Mouse (Mus musculus): ENCODE results near the gene Cryzl1. TPM values are rescaled to one million over a fixed set of nuclear protein-coding genes. Genes with fewer than 3 reads are reported as not detected.

The Cryzl1 gene
- polyA plus RNA-seq, 1 experiment from 2014 or later = 71.2 TPM

- Histone ChIP-seq H3K4me3 (no peak overlapping the region), H3K27me3 (ENCODE audit: low read depth, poor library complexity, severe bottlenecking) (no peaks in the 10 kb centered on the region), H3K27ac (replicated peaks) (no peak overlapping the region), H3K4me1 (peaks cover 65% of the 10 kb centered on the region), H3K9me3 (replicated peaks) (no peaks in the 10 kb centered on the region), H3K36me3 (no peaks in the 10 kb centered on the region)
- no peak for DNase-seq (ENCODE audit: low spot score)
- WGBS = 69% methylated on average over 5 of the region's 5 CpGs
Observed at GRCm38 (mm10) chr16:91734771-91735170, 6.0 kb upstream of the Cryzl1 start.

GRCm38 (mm10) chr16:91732816-91733215 is 4.0 kb upstream of the Cryzl1 start:
- Histone ChIP-seq H3K27me3 (ENCODE audit: low read depth, poor library complexity, severe bottlenecking) (no peaks in the 10 kb centered on the region), H3K4me3 (no peak overlapping the region), H3K36me3 (no peaks in the 10 kb centered on the region), H3K27ac (replicated peaks) (no peak overlapping the region), H3K4me1 (peaks cover 62% of the 10 kb centered on the region), H3K9me3 (replicated peaks) (no peaks in the 10 kb centered on the region)
- no peak for DNase-seq (ENCODE audit: low spot score)
- WGBS = 80% methylated on average over 2 of the region's 2 CpGs

DNA sequence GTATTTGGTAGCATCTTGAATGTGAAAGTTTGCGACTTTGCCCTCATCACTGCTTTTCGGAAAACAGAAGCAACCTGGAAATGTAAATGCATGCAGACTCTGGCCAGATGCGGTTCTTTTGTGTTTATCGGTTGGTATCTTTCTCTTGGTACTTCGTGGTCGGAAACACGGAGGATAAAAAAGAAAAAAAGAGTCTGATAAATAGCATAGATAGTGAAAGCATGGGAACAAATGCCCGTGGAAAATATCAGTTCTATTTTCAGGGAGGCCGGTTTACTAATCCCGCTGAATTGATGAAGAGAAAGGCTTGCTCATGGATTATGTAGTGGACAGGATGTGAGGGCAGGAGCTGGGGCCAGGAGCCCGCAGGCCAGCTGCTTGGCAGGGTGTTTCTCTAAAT is 1.7 kb upstream of the Cryzl1 start:
- H3K36me3 ChIP-seq = no peaks in the 10 kb centered on the region
- no peaks in the 10 kb centered on the region for H3K27me3 ChIP-seq (ENCODE audit: low read depth, poor library complexity, severe bottlenecking)
- peak overlapping the region; percentile 92 for H3K4me3 ChIP-seq
- H3K27ac ChIP-seq (replicated peaks) = peak overlapping the region; percentile 97
- no peaks in the 10 kb centered on the region for H3K9me3 ChIP-seq (replicated peaks)
- DNase-seq (ENCODE audit: low spot score) = peak; percentile 28
- under 1% methylated on average over 11 of the region's 11 CpGs for whole genome bisulfite sequencing
- peaks cover 51% of the 10 kb centered on the region for H3K4me1 ChIP-seq

DNA sequence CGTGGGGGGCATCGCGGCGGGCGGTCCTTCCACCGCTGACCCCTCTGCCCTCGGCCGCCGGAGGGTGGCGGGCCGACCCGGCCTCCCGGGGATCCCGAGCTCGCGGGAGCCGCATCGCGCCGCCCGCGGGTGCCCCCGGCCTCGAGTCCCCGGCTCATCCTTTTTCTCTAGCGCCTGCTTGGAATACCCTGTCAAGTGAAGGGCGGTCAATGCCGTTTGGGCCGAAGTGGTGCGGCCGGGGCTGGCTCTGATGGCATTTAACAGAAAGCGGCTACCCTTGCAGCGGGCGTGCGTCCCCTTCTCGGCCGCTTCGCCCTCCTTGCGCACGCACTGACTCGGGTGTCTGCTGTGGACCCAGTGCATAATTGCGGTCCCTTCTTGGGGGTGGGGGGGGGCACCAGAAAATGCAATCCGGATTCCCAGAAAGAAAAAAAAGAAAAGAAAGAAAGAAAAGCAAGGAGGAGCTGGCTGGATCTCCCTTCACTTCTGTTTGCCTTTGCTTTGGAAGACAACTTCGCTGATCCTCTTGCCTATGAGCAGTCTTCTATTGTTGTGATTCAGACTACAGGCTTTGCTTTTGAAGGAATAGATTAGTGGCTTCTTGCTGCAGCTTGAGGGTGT is 1.2 kb upstream of the Cryzl1 start:
- Histone ChIP-seq H3K27me3 (ENCODE audit: low read depth, poor library complexity, severe bottlenecking) (no peaks in the 10 kb centered on the region), H3K27ac (replicated peaks) (peak overlapping the region; percentile 97), H3K36me3 (no peaks in the 10 kb centered on the region), H3K4me1 (peaks cover 47% of the 10 kb centered on the region), H3K4me3 (peak overlapping the region; percentile 92), H3K9me3 (replicated peaks) (no peaks in the 10 kb centered on the region)
- under 1% methylated on average over 43 of the region's 44 CpGs for WGBS
- DNase-seq (ENCODE audit: low spot score) = peak; percentile 70

DNA sequence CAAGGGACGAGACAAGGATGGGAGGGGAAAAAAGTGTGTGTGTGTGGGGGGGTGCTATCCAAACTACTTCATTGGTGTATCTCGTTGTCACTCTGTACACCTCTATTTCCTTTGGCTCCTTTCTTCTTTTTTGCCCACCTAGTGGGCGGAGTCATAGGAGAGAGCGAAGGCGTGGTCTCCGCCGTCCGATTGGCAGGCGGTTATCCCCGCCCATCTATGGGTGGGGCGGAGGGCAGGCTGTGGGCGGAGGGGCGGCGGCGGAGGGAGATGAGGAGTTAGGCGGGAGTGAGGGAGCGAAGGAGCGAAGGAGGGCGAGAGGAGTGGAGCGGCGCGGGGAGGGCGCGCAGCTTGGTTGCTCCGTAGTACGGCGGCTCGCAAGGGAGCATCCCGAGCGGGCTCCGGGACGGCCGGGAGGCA is 299 bp upstream of the Cryzl1 start, which contains the start of gene Itsn1:
Gene Itsn1, plus strand, starts transcription at position 216 of the 417 bp plus-strand sequence.
- Histone ChIP-seq H3K4me3 (peak within 1 kb of the TSS; percentile 92), H3K27ac (replicated peaks) (peak within 1 kb of the TSS; percentile 97), H3K36me3 (0 out of 2 replicates have a peak, but pooled peaks cover 7% of the 10 kb centered on the region), H3K9me3 (replicated peaks) (no peaks in the 10 kb centered on the region), H3K27me3 (ENCODE audit: low read depth, poor library complexity, severe bottlenecking) (no peaks in the 10 kb centered on the region), H3K4me1 (peaks cover 38% of the 10 kb centered on the region)
- WGBS = 0% methylated on average over 33 of the region's 33 CpGs
- DNase-seq (ENCODE audit: low spot score) = peak; percentile 99

DNA sequence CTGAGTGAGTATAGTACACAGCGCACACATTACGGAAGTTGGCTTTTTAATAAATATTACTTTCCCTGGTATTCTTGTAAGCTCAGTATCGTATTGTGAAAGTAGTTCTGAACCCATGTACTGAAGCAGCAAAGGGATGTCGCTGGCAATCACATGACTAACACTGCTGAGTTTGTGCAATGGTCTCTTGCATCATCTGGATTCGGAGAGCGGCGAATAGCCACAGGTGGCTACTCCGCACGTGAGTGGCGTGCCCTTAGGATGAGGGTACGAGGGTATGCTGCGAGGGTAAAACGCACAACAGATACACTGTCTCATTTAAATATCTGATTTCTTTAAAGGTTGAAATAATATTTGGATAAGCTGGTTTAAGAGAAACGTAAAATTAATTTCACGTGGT is 1.3 kb downstream of the Cryzl1 start:
- DNase-seq (ENCODE audit: low spot score) = no peak
- 90% methylated on average over 15 of the region's 15 CpGs for WGBS
- Histone ChIP-seq H3K9me3 (replicated peaks) (no peaks in the 10 kb centered on the region), H3K4me3 (peak overlapping the region; percentile 92), H3K27ac (replicated peaks) (no peak overlapping the region; the same call in 1 of the 2 replicates), H3K27me3 (ENCODE audit: low read depth, poor library complexity, severe bottlenecking) (no peaks in the 10 kb centered on the region), H3K36me3 (0 out of 2 replicates have a peak, but pooled peaks cover 9% of the 10 kb centered on the region), H3K4me1 (peaks cover 34% of the 10 kb centered on the region)

GRCm38 (mm10) chr16:91724247-91724646 is 4.5 kb downstream of the Cryzl1 start:
- WGBS = 43% methylated on average over 3 of the region's 3 CpGs

DNA sequence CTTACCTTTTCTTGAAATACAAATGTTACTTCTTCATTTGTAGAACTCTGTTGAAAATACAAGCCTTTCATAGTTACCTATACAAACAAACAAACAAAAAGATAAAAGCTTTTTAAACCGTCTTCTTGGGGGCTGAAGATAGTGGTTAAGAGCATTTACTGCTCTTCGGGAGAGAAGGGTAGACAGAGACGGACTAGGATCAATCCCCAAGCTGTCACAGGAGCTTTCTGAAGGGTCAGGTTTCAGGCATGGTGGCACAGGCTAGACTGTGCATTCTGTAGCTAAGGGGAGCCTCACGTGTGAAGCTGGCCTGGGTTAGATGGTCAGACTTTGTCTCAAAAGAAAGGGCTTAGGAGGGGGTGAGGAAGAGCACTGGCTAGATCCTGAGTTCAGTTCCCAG is 11.4 kb downstream of the Cryzl1 start:
- no peak for DNase-seq (ENCODE audit: low spot score)
- 86% methylated on average over 4 of the region's 4 CpGs for WGBS
- Histone ChIP-seq H3K4me3 (no peak overlapping the region), H3K4me1 (peaks cover under 1% of the 10 kb centered on the region; the same call in 1 of the 2 replicates), H3K36me3 (peaks cover 84% of the 10 kb centered on the region), H3K27ac (replicated peaks) (no peak overlapping the region), H3K9me3 (replicated peaks) (no peaks in the 10 kb centered on the region), H3K27me3 (ENCODE audit: low read depth, poor library complexity, severe bottlenecking) (no peaks in the 10 kb centered on the region)

More at GRCm38 (mm10) chr16:91724247-91724646, 4.5 kb downstream of the Cryzl1 start:
- Histone ChIP-seq H3K4me3 (no peak overlapping the region), H3K9me3 (replicated peaks) (no peaks in the 10 kb centered on the region), H3K27ac (replicated peaks) (no peak overlapping the region), H3K4me1 (peaks cover 16% of the 10 kb centered on the region), H3K27me3 (ENCODE audit: low read depth, poor library complexity, severe bottlenecking) (no peaks in the 10 kb centered on the region), H3K36me3 (peaks cover 35% of the 10 kb centered on the region)
- DNase-seq (ENCODE audit: low spot score) = peak; percentile 44

GRCm38 (mm10) chr16:91716927-91717349 is 11.8 kb downstream of the Cryzl1 start:
- no peaks in the 10 kb centered on the region for H3K9me3 ChIP-seq (replicated peaks)
- 84% methylated on average over 11 of the region's 11 CpGs for WGBS
- no peak overlapping the region for H3K4me3 ChIP-seq
- peaks cover 86% of the 10 kb centered on the region for H3K36me3 ChIP-seq
- H3K27ac ChIP-seq (replicated peaks) = no peak overlapping the region
- no peaks in the 10 kb centered on the region for H3K4me1 ChIP-seq
- no peaks in the 10 kb centered on the region for H3K27me3 ChIP-seq (ENCODE audit: low read depth, poor library complexity, severe bottlenecking)
- no peak for DNase-seq (ENCODE audit: low spot score)

DNA sequence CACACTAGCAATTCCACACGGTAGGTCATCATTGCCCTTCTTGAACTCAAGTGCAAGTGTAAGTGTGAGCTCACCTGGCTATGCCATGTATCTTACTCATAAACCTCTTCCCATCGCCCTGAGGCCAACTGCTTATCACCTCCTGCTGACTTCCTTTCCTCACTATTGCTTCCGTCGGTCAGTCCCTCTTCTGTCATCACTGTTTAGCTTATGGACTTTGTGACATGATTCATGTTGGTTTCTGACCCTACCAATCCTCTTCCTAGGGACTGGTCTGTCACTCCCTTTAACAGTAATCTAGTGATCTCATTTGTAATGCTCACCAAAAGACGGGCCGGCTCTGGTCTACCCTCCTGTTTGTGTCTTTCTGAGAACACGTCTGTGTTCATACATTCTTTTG is 18.5 kb downstream of the Cryzl1 start:
- Histone ChIP-seq H3K36me3 (peaks cover 77% of the 10 kb centered on the region), H3K4me3 (no peak overlapping the region), H3K27ac (replicated peaks) (no peak overlapping the region), H3K27me3 (ENCODE audit: low read depth, poor library complexity, severe bottlenecking) (no peaks in the 10 kb centered on the region), H3K4me1 (no peaks in the 10 kb centered on the region), H3K9me3 (replicated peaks) (no peaks in the 10 kb centered on the region)
- DNase-seq (ENCODE audit: low spot score) = no peak
- 93% methylated on average over 7 of the region's 7 CpGs for WGBS

DNA sequence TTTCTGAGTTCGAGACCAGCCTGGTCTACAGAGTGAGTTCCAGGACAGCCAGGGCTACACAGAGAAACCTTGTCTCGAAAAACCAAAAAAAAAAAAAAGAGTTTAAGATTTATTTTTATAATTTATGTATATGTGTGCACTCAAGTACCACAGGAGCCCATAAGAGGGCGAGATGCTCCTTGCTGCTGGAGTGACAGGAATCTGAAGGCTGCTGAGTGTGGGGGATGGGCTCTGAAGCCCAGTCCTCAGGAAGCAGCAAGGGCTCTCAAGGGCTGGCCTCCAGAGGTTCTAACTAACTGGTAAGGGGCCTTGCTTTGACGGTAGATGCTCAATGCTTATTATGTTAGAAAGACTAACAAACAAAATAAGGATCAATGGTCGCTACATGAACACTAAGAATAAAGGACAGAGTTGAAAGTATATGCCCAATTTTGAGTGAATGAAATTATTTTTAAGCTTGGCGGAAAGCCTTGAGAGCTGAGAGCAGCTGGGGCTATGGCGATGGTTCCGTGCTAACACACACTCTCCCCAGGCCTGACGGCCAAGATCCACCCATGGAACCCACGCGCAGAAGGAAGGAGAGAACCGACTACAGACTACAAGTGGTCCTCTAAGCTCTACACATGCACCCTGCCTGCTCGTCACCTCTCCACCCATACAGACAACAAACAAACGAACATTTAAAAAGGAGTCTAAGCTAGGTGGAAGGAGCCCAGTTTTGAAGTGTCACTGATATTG is 24.0 kb downstream of the Cryzl1 start:
- peaks cover 5% of the 10 kb centered on the region; the same call in 1 of the 2 replicates for H3K4me1 ChIP-seq
- H3K4me3 ChIP-seq = no peak overlapping the region
- WGBS = 87% methylated on average over 14 of the region's 14 CpGs
- no peaks in the 10 kb centered on the region for H3K27me3 ChIP-seq (ENCODE audit: low read depth, poor library complexity, severe bottlenecking)
- H3K9me3 ChIP-seq (replicated peaks) = no peaks in the 10 kb centered on the region
- DNase-seq (ENCODE audit: low spot score) = no peak
- H3K36me3 ChIP-seq = peaks cover 79% of the 10 kb centered on the region
- no peak overlapping the region for H3K27ac ChIP-seq (replicated peaks)

GRCm38 (mm10) chr16:91702771-91703188 is 26.0 kb downstream of the Cryzl1 start:
- 58% methylated on average over 3 of the region's 3 CpGs for WGBS

GRCm38 (mm10) chr16:91701908-91702307 is 26.9 kb downstream of the Cryzl1 start:
- H3K27me3 ChIP-seq (ENCODE audit: low read depth, poor library complexity, severe bottlenecking) = no peaks in the 10 kb centered on the region
- H3K9me3 ChIP-seq (replicated peaks) = no peaks in the 10 kb centered on the region
- no peak overlapping the region for H3K4me3 ChIP-seq
- H3K27ac ChIP-seq (replicated peaks) = no peak overlapping the region
- H3K4me1 ChIP-seq = peaks cover 5% of the 10 kb centered on the region; the same call in 1 of the 2 replicates
- 93% methylated on average over 13 of the region's 13 CpGs for WGBS
- DNase-seq (ENCODE audit: low spot score) = no peak
- peaks cover 83% of the 10 kb centered on the region for H3K36me3 ChIP-seq

More at GRCm38 (mm10) chr16:91702771-91703188, 26.0 kb downstream of the Cryzl1 start:
- Histone ChIP-seq H3K36me3 (peaks cover 83% of the 10 kb centered on the region), H3K4me3 (no peak overlapping the region), H3K9me3 (replicated peaks) (no peaks in the 10 kb centered on the region), H3K4me1 (peaks cover 5% of the 10 kb centered on the region; the same call in 1 of the 2 replicates), H3K27me3 (ENCODE audit: low read depth, poor library complexity, severe bottlenecking) (no peaks in the 10 kb centered on the region), H3K27ac (replicated peaks) (no peak overlapping the region)
- no peak for DNase-seq (ENCODE audit: low spot score)

All from midbrain, embryonic 10.5 days (tissue).